Mouse (Mus musculus) layer of hippocampus, adult 2 months (tissue): ENCODE data around the gene 1110025L11Rik. TPM values are rescaled to one million over a fixed set of nuclear protein-coding genes. Genes with fewer than 3 reads are reported as not detected.
"Not testable (repeated sequence)": the region's sequence is repeated elsewhere in the genome, so short reads cannot be mapped to it uniquely, and the experiment has no call there.

Source experiments
- DNase-seq, 2 experiments: peaks; one replicate each; pipeline ENCODE4 v3.0.0; 2022; ENCODE audit warnings: low spot score in 2 of 2
- H3K27ac ChIP-seq: fragments of 200-600 bp; 2 replicates; pipeline ENCODE4 v1.8.1; 2022
- H3K4me3 ChIP-seq: fragments of 200-600 bp; 2 replicates; pipeline ENCODE4 v1.8.1; 2022; ENCODE audit warnings: mild to moderate bottlenecking
- CTCF ChIP-seq: fragments of 200-600 bp; conservative IDR thresholded peaks from 2 replicates; pipeline ENCODE4 v1.8.1; 2022; ENCODE audit warnings: antibody characterized with exemption, mild to moderate bottlenecking, moderate library complexity
- long read RNA-seq, 2 experiments: library from polyadenylated mRNA; stranded (forward); transcript quantifications; one replicate each; pipeline ENCODE4 v2.0.0; 2021; ENCODE audit warnings: borderline mapping rate in 2 of 2
- total RNA-seq, 2 experiments: library from RNA; stranded (reverse); gene quantifications; 2 replicates each; pipeline ENCODE4 v1.2.3; 2021

1110025L11Rik gene
- total RNA-seq, result not detected
- long read RNA-seq, experiment 1, result 0 reads
- long read RNA-seq, experiment 2, result 0 reads

DNA sequence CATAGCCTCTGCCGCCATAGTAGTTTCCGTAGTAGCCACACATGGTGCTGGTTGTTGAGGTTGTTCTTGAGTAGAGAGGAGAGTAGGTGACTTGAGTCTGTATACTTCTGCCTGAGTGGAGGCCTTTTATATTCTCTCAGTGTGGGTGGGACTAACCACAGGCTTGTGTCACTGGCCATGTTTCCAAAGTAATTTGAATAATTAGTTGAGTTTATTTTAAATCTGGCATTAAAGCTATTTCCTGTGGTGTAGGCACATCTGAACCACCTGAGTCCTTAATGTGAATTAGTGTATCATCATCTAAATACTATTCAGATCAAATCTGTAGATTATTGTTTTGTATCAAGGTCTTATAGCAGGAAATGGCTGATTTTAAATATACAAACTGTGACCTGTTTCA lies at the start of gene 1110025L11Rik:
TSS of gene 1110025L11Rik (minus strand) at position 101 of the 400 bp plus-strand sequence.
- not testable (repeated sequence) for DNase-seq, H3K4me3 ChIP-seq, H3K27ac ChIP-seq

DNA sequence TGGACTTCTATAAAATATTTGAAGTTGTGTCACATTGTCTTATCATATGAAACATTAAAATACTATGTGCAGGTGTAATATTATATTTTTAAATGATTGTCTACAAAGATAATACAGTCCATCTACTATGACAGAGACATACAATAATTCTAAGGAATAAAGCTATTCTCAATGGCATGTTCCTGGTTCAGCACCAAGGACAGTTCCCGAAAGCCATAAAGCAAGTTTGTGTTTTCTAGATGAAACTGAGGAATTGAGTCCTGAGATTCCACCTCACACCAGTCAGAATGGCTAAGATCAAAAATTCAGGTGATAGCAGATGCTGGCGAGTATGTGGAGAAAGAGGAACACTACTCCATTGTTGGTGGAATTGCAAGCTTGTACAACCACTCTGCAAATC lies 7.2 kb upstream of the 1110025L11Rik start:
- DNase-seq, H3K4me3 ChIP-seq: not testable (repeated sequence)

DNA sequence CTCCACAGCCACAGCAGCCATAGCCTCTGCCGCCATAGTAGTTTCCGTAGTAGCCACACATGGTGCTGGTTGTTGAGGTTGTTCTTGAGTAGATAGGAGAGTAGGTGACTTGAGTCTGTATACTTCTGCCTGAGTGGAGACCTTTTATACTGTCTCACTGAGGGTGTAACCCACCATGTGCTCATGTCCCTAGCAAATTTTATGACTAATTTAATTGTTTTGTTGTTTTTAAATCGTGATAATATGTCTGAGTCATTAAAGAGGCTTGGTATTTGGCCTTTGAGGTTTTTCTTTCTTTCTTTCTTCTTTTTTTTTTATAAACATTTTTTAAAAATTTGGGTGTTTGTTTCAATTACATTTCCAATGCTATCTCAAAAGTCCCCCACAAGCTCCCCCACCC lies 16.0 kb downstream of the 1110025L11Rik start, which contains the start of gene Krtap6-5:
TSS of gene Krtap6-5 (minus strand) at position 101 of the 400 bp plus-strand sequence.
- Histone ChIP-seq H3K27ac (no peak within 1 kb of the TSS), H3K4me3 (no peak within 1 kb of the TSS)
- no peak for DNase-seq
- TF ChIP-seq CTCF, result no peak

More for the DNA sequence above, 7.2 kb upstream of the 1110025L11Rik start:
- not testable (repeated sequence) for H3K27ac ChIP-seq

DNA sequence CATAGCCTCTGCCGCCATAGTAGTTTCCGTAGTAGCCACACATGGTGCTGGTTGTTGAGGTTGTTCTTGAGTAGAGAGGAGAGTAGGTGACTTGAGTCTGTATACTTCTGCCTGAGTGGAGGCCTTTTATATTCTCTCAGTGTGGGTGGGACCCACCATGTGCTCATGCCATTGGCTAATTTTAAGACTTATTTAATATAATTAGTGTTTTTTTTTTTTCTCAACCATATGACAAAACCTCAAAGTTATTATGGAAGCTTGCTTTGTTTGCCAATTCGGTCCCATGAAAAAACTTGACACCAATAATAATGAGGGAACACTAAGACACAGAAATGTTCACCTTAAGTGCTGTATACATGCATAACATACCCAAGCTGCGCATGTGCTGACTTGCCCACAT lies 22.4 kb downstream of the 1110025L11Rik start, which contains the start of gene Gm10228:
TSS of gene Gm10228 (minus strand) at position 101 of the 400 bp plus-strand sequence.
- H3K27ac ChIP-seq, DNase-seq, H3K4me3 ChIP-seq: not testable (repeated sequence)

DNA sequence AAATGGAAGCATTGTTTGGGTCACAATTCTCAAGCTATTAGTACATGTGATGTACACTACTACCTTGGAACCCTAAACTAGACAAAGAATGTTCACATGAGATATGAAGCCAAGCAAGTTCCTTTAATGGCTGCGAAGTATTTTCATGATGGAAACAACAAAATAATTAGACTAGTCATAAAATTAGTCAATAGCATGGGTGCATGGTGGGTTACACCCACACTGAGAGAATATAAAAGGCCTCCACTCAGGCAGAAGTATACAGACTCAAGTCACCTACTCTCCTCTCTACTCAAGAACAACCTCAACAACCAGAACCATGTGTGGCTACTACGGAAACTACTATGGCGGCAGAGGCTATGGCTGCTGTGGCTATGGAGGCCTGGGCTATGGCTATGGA lies 32.4 kb downstream of the 1110025L11Rik start, which contains the start of gene Krtap6-1:
TSS of gene Krtap6-1 (plus strand) at position 301 of the 400 bp plus-strand sequence.
- not testable (repeated sequence) for H3K4me3 ChIP-seq, H3K27ac ChIP-seq, DNase-seq

DNA sequence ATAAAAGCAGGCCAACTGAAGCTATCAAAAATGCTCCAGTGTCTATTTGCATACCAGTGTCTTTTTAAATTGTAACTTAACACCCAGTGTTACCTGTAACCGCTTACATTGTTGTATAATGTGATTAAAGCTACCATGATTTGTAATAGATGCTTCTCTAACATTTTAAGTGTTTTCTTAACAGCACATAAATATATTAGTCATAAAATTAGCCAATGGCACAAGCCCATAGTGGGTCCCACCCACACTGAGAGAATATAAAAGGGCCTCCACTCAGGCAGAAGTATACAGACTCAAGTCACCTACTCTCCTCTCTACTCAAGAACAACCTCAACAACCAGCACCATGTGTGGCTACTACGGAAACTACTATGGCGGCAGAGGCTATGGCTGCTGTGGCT lies 48.8 kb downstream of the 1110025L11Rik start, which contains the start of gene Gm10229:
TSS of gene Gm10229 (plus strand) at position 301 of the 400 bp plus-strand sequence.
- H3K27ac ChIP-seq, DNase-seq, H3K4me3 ChIP-seq: not testable (repeated sequence)

DNA sequence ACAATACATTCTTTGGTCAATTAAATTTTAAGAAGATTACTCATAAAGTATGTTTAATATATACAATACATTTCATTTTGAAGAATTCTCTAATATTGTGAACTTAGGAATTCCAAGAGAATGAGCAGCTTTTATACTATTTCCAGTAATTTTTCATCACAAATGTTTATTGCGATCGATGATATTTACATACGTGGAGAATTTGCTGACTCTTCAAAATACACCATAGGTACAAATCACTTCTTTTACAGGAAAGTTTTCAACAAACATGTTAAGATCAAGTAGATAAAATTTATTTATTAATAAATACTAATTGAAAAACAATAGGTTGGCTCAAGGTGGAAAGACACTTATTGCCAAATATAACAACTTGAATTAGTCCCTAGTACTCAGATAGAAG lies 49.8 kb downstream of the 1110025L11Rik start:
- TF ChIP-seq CTCF, result no peak
- H3K4me3 ChIP-seq, result no peak overlapping the region
- no peak overlapping the region for H3K27ac ChIP-seq
- DNase-seq, result no peak

Other genes with a start within 250 kb of the 1110025L11Rik start
- gene Krtap15, start 243.8 kb downstream of the 1110025L11Rik start, total RNA-seq, result not detected
- gene Krtap14, start 237.9 kb downstream of the 1110025L11Rik start, total RNA-seq, result not detected
- not detected for gene Krtap19-1, start 194.6 kb downstream of the 1110025L11Rik start, total RNA-seq
- not detected for gene Krtap19-2, start 189.7 kb downstream of the 1110025L11Rik start, total RNA-seq
- not detected for gene Krtap19-3, start 186.0 kb downstream of the 1110025L11Rik start, total RNA-seq
- not detected for gene Krtap19-4, start 178.9 kb downstream of the 1110025L11Rik start, total RNA-seq
- not detected for gene Krtap19-5, start 167.5 kb downstream of the 1110025L11Rik start, total RNA-seq
- not detected for gene Krtap19-9b, start 131.7 kb downstream of the 1110025L11Rik start, total RNA-seq
- not detected for gene Krtap16-3, start 101.1 kb downstream of the 1110025L11Rik start, total RNA-seq
- not detected for gene Krtap22-2, start 53.2 kb downstream of the 1110025L11Rik start, total RNA-seq
- not detected for gene Gm10229, start 48.7 kb downstream of the 1110025L11Rik start, total RNA-seq
- not detected for gene Krtap6-1, start 32.3 kb downstream of the 1110025L11Rik start, total RNA-seq
- not detected for gene Gm10228, start 22.5 kb downstream of the 1110025L11Rik start, total RNA-seq
- gene Krtap6-5, start 16.1 kb downstream of the 1110025L11Rik start, total RNA-seq, result not detected
- gene Krtap6-3, start 20.0 kb upstream of the 1110025L11Rik start, total RNA-seq, result not detected
- gene Gm6358, start 76.8 kb upstream of the 1110025L11Rik start, total RNA-seq, result not detected
- gene Gm10061, start 87.1 kb upstream of the 1110025L11Rik start, total RNA-seq, result not detected
- not detected for gene Gm9789, start 94.0 kb upstream of the 1110025L11Rik start, total RNA-seq
- not detected for gene Gm7735, start 105.5 kb upstream of the 1110025L11Rik start, total RNA-seq
- not detected for gene 1110057P08Rik, start 110.7 kb upstream of the 1110025L11Rik start, total RNA-seq
- not detected for gene Krtap20-2, start 141.9 kb upstream of the 1110025L11Rik start, total RNA-seq